Mouse (Mus musculus): ENCODE data around the gene Acsf2. TPM values are rescaled to one million over a fixed set of nuclear protein-coding genes. Genes with fewer than 3 reads are reported as not detected.
A peak's percentile ranks its signal among the peaks of the same experiment; 100 is the strongest.
"Not testable (repeated sequence)": the region's sequence is repeated elsewhere in the genome, so short reads cannot be mapped to it uniquely, and the experiment has no call there.

Gene Acsf2
- 6.3 and 6.9 TPM in 2 replicates for polyA plus RNA-seq (2014; fragmentation: Nextera tagmentation; extraction: Ambion mirVana)

GRCm38 (mm10) chr11:94601321-94602281 lies at the start of gene Acsf2:
TSS of gene Acsf2 (minus strand) at chr11:94601871.
- Histone ChIP-seq H3K9ac (ENCODE audit: low read length) (peak within 1 kb of the TSS; percentile 39), H3K27me3 (ENCODE audit: control insufficient read depth, insufficient read depth, low read length) (no peaks in the 10 kb centered on the region), H3K4me3 (ENCODE audit: low read depth, low read length) (peak within 1 kb of the TSS; percentile 39), H3K4me1 (replicated peaks; ENCODE audit: control insufficient read depth, insufficient read depth, low read length) (peaks cover 3% of the 10 kb centered on the region; the same call in 1 of the 2 replicates), H3K36me3 (ENCODE audit: control insufficient read depth, insufficient read depth, low read length) (no peaks in the 10 kb centered on the region), H3K4me2 (ENCODE audit: low read depth, low read length, severe bottlenecking) (peak within 1 kb of the TSS; percentile 52), H3K27ac (ENCODE audit: low read depth, low read length) (no peak within 1 kb of the TSS), H3K9me3 (ENCODE audit: control insufficient read depth, low read length) (no peaks in the 10 kb centered on the region)
- WGBS: 2% methylated on average over 52 of the region's 52 CpGs
- ATAC-seq (replicated peaks; ENCODE audit: low FRiP score): peak; percentile 95
- DNase-seq (ENCODE audit: low spot score): peak; percentile 93

GRCm38 (mm10) chr11:94651241-94651640 lies 49.6 kb upstream of the Acsf2 start:
- H3K27me3 ChIP-seq (ENCODE audit: control insufficient read depth, insufficient read depth, low read length); H3K9ac ChIP-seq (ENCODE audit: low read length); H3K4me3 ChIP-seq (ENCODE audit: low read depth, low read length); H3K9me3 ChIP-seq (ENCODE audit: control insufficient read depth, low read length); H3K27ac ChIP-seq (ENCODE audit: low read depth, low read length); ATAC-seq (replicated peaks; ENCODE audit: low FRiP score); H3K36me3 ChIP-seq (ENCODE audit: control insufficient read depth, insufficient read depth, low read length); DNase-seq (ENCODE audit: low spot score); H3K4me1 ChIP-seq (replicated peaks; ENCODE audit: control insufficient read depth, insufficient read depth, low read length); H3K4me2 ChIP-seq (ENCODE audit: low read depth, low read length, severe bottlenecking): not testable (repeated sequence)
- WGBS: 96% methylated on average over 5 of the region's 7 CpGs

GRCm38 (mm10) chr11:94646457-94646856 lies 44.8 kb upstream of the Acsf2 start:
- no peak overlapping the region for H3K4me3 ChIP-seq (ENCODE audit: low read depth, low read length)
- H3K27ac ChIP-seq (ENCODE audit: low read depth, low read length): no peak overlapping the region
- H3K27me3 ChIP-seq (ENCODE audit: control insufficient read depth, insufficient read depth, low read length): no peaks in the 10 kb centered on the region
- WGBS: 95% methylated on average over 4 of the region's 4 CpGs
- H3K36me3 ChIP-seq (ENCODE audit: control insufficient read depth, insufficient read depth, low read length): peaks cover 30% of the 10 kb centered on the region
- no peak overlapping the region for H3K9ac ChIP-seq (ENCODE audit: low read length)
- H3K4me1 ChIP-seq (replicated peaks; ENCODE audit: control insufficient read depth, insufficient read depth, low read length): no peaks in the 10 kb centered on the region
- no peak for DNase-seq (ENCODE audit: low spot score)
- H3K4me2 ChIP-seq (ENCODE audit: low read depth, low read length, severe bottlenecking): no peak overlapping the region
- H3K9me3 ChIP-seq (ENCODE audit: control insufficient read depth, low read length): no peaks in the 10 kb centered on the region
- no peak for ATAC-seq (replicated peaks; ENCODE audit: low FRiP score)

GRCm38 (mm10) chr11:94644461-94645219 lies 43.0 kb upstream of the Acsf2 start:
- ATAC-seq (replicated peaks; ENCODE audit: low FRiP score) (no peak), DNase-seq (ENCODE audit: low spot score) (no peak)
- H3K9ac ChIP-seq (ENCODE audit: low read length): no peak overlapping the region
- H3K36me3 ChIP-seq (ENCODE audit: control insufficient read depth, insufficient read depth, low read length): peaks cover 33% of the 10 kb centered on the region
- 91% methylated on average over 8 of the region's 8 CpGs for WGBS
- no peaks in the 10 kb centered on the region for H3K27me3 ChIP-seq (ENCODE audit: control insufficient read depth, insufficient read depth, low read length)
- H3K4me1 ChIP-seq (replicated peaks; ENCODE audit: control insufficient read depth, insufficient read depth, low read length): no peaks in the 10 kb centered on the region
- no peaks in the 10 kb centered on the region for H3K9me3 ChIP-seq (ENCODE audit: control insufficient read depth, low read length)
- H3K4me3 ChIP-seq (ENCODE audit: low read depth, low read length): no peak overlapping the region
- no peak overlapping the region for H3K4me2 ChIP-seq (ENCODE audit: low read depth, low read length, severe bottlenecking)
- H3K27ac ChIP-seq (ENCODE audit: low read depth, low read length): no peak overlapping the region

GRCm38 (mm10) chr11:94634431-94634830 lies 32.8 kb upstream of the Acsf2 start:
- Histone ChIP-seq H3K27ac (ENCODE audit: low read depth, low read length) (no peak overlapping the region), H3K4me3 (ENCODE audit: low read depth, low read length) (no peak overlapping the region), H3K27me3 (ENCODE audit: control insufficient read depth, insufficient read depth, low read length) (no peaks in the 10 kb centered on the region), H3K4me1 (replicated peaks; ENCODE audit: control insufficient read depth, insufficient read depth, low read length) (peaks cover 3% of the 10 kb centered on the region; the same call in 1 of the 2 replicates), H3K9me3 (ENCODE audit: control insufficient read depth, low read length) (no peaks in the 10 kb centered on the region), H3K9ac (ENCODE audit: low read length) (no peak overlapping the region), H3K36me3 (ENCODE audit: control insufficient read depth, insufficient read depth, low read length) (peaks cover 8% of the 10 kb centered on the region), H3K4me2 (ENCODE audit: low read depth, low read length, severe bottlenecking) (no peak overlapping the region)
- 93% methylated on average over 5 of the region's 5 CpGs for WGBS
- no peak for ATAC-seq (replicated peaks; ENCODE audit: low FRiP score)
- DNase-seq (ENCODE audit: low spot score): no peak

GRCm38 (mm10) chr11:94632988-94633387 lies 31.3 kb upstream of the Acsf2 start:
- DNase-seq (ENCODE audit: low spot score): no peak
- Histone ChIP-seq H3K9me3 (ENCODE audit: control insufficient read depth, low read length) (no peaks in the 10 kb centered on the region), H3K9ac (ENCODE audit: low read length) (no peak overlapping the region), H3K4me1 (replicated peaks; ENCODE audit: control insufficient read depth, insufficient read depth, low read length) (peaks cover 3% of the 10 kb centered on the region; the same call in 1 of the 2 replicates), H3K4me2 (ENCODE audit: low read depth, low read length, severe bottlenecking) (no peak overlapping the region), H3K4me3 (ENCODE audit: low read depth, low read length) (no peak overlapping the region), H3K27me3 (ENCODE audit: control insufficient read depth, insufficient read depth, low read length) (no peaks in the 10 kb centered on the region), H3K36me3 (ENCODE audit: control insufficient read depth, insufficient read depth, low read length) (peaks cover 8% of the 10 kb centered on the region), H3K27ac (ENCODE audit: low read depth, low read length) (no peak overlapping the region)
- ATAC-seq (replicated peaks; ENCODE audit: low FRiP score): no peak
- WGBS: 87% methylated on average over 8 of the region's 8 CpGs

- Histone ChIP-seq H3K9me3 (ENCODE audit: control insufficient read depth, low read length) (no peaks in the 10 kb centered on the region), H3K4me2 (ENCODE audit: low read depth, low read length, severe bottlenecking) (no peak overlapping the region), H3K9ac (ENCODE audit: low read length) (no peak overlapping the region), H3K36me3 (ENCODE audit: control insufficient read depth, insufficient read depth, low read length) (peaks cover 4% of the 10 kb centered on the region), H3K27me3 (ENCODE audit: control insufficient read depth, insufficient read depth, low read length) (no peaks in the 10 kb centered on the region), H3K4me1 (replicated peaks; ENCODE audit: control insufficient read depth, insufficient read depth, low read length) (peaks cover 3% of the 10 kb centered on the region; the same call in 1 of the 2 replicates), H3K4me3 (ENCODE audit: low read depth, low read length) (no peak overlapping the region), H3K27ac (ENCODE audit: low read depth, low read length) (no peak overlapping the region)
- ATAC-seq (replicated peaks; ENCODE audit: low FRiP score) (no peak), DNase-seq (ENCODE audit: low spot score) (no peak)
- 94% methylated on average over 5 of the region's 5 CpGs for WGBS
Observed at GRCm38 (mm10) chr11:94631969-94632368, 30.3 kb upstream of the Acsf2 start.

GRCm38 (mm10) chr11:94630199-94631011 lies 28.7 kb upstream of the Acsf2 start:
- DNase-seq (ENCODE audit: low spot score): peak; percentile 52
- Histone ChIP-seq H3K9ac (ENCODE audit: low read length) (peak overlapping the region; percentile 86), H3K27ac (ENCODE audit: low read depth, low read length) (no peak overlapping the region), H3K4me1 (replicated peaks; ENCODE audit: control insufficient read depth, insufficient read depth, low read length) (peaks cover 3% of the 10 kb centered on the region; the same call in 1 of the 2 replicates), H3K9me3 (ENCODE audit: control insufficient read depth, low read length) (no peaks in the 10 kb centered on the region), H3K4me3 (ENCODE audit: low read depth, low read length) (peak overlapping the region; percentile 95), H3K27me3 (ENCODE audit: control insufficient read depth, insufficient read depth, low read length) (no peaks in the 10 kb centered on the region), H3K4me2 (ENCODE audit: low read depth, low read length, severe bottlenecking) (peak overlapping the region; percentile 87), H3K36me3 (ENCODE audit: control insufficient read depth, insufficient read depth, low read length) (peaks cover 4% of the 10 kb centered on the region)
- 16% methylated on average over 26 of the region's 26 CpGs for WGBS
- ATAC-seq (replicated peaks; ENCODE audit: low FRiP score): 0 out of 2 replicates have a peak, but pooled peaks have one; percentile 36
